Mouse (Mus musculus): ENCODE results near the gene Olfr399. TPM values are rescaled to one million over a fixed set of nuclear protein-coding genes. Genes with fewer than 3 reads are reported as not detected.

The Olfr399 gene
- polyA plus RNA-seq (2017; shearing (Covaris generic)), result not detected

DNA sequence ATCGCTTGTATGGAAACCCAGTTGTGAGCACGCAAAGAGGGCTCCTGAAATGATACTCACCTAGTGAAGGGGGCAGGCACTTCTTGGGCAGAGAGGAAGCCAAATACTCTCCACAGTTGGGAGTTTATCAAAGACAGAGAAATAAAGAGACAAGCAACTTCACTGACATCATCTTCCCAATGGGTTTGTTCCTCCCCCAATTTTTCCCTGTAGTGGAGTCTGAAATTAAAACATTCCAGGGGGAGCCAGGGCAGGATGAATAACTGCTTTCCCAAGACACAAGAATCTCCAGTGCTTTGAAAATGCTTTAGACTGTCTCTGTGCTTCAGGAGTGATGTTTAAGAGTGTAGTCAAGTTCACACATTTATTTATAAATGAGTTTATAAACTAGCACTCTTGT, at the start of gene Olfr399, which contains the start of gene Olfr139:
Olfr399 (minus strand) TSS at position 165 of the 400 bp plus-strand sequence.
Olfr139 (minus strand) TSS at position 101 of the 400 bp plus-strand sequence.

DNA sequence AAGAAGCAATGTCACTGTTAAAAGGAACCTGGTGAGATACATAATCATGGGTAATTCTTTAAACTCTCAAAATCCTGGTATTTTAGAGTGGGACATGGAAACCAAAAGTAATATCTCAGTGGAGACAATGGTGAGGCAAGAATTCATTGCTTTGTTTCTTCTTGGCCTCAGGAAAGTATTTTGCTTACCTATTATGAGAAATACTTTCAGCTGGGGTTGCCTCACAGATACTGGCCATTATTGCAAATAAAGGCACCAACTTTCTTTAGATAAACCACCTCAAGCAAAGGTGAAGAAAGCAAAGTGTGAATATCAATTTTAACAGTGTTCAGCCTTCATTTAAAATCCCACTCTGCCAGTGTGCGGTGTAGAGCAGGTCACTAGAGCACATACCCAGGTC, 13.2 kb upstream of the Olfr399 start, which contains the start of gene Zfp616:
Zfp616 (plus strand) TSS at position 301 of the 400 bp plus-strand sequence.

Other genes starting within 250 kb of the Olfr399 start
- not detected for gene Olfr392, start 239.6 kb downstream of the Olfr399 start, polyA plus RNA-seq (2017; shearing (Covaris generic))
- not detected for gene Olfr393, start 205.2 kb downstream of the Olfr399 start, polyA plus RNA-seq (2017; shearing (Covaris generic))
- gene Olfr394, start 165.8 kb downstream of the Olfr399 start, polyA plus RNA-seq (2017; shearing (Covaris generic)), result not detected
- not detected for gene Olfr395, start 147.3 kb downstream of the Olfr399 start, polyA plus RNA-seq (2017; shearing (Covaris generic))
- gene Olfr23, start 119.9 kb downstream of the Olfr399 start, polyA plus RNA-seq (2017; shearing (Covaris generic)), result not detected
- not detected for gene Olfr397, start 95.8 kb downstream of the Olfr399 start, polyA plus RNA-seq (2017; shearing (Covaris generic))
- not detected for gene Olfr398, start 66.2 kb downstream of the Olfr399 start, polyA plus RNA-seq (2017; shearing (Covaris generic))
- gene Olfr139, start 64 bp downstream of the Olfr399 start, polyA plus RNA-seq (2017; shearing (Covaris generic)), result not detected
- gene Zfp616, start 13.3 kb upstream of the Olfr399 start, polyA plus RNA-seq (2017; shearing (Covaris generic)), result not detected
- not detected for gene Olfr401, start 57.1 kb upstream of the Olfr399 start, polyA plus RNA-seq (2017; shearing (Covaris generic))
- not detected for gene Olfr402, start 96.9 kb upstream of the Olfr399 start, polyA plus RNA-seq (2017; shearing (Covaris generic))
- gene Olfr403, start 129.6 kb upstream of the Olfr399 start, polyA plus RNA-seq (2017; shearing (Covaris generic)), result not detected
- gene Olfr43, start 154.8 kb upstream of the Olfr399 start, polyA plus RNA-seq (2017; shearing (Covaris generic)), result not detected
- gene Olfr406, start 203.2 kb upstream of the Olfr399 start, polyA plus RNA-seq (2017; shearing (Covaris generic)), result not detected
- gene Olfr59, start 227.1 kb upstream of the Olfr399 start, polyA plus RNA-seq (2017; shearing (Covaris generic)), result not detected

All from effector memory CD4-positive, alpha-beta T cell, adult 5 months (primary cell).